Mouse (Mus musculus) neural tube, embryonic 15.5 days (tissue): Measurements from ENCODE around the gene Scarf1. TPM values are rescaled to one million over a fixed set of nuclear protein-coding genes. Genes with fewer than 3 reads are reported as not detected.
A peak's percentile ranks its signal among the peaks of the same experiment; 100 is the strongest.

Experiments used
- ATAC-seq: fragments of 200-750 bp; cut with Nextera tagmentation; 2 replicates; pipeline ENCODE4 v1.8.0; 2017; ENCODE audit warnings: mild to moderate bottlenecking, moderate TSS enrichment, moderate library complexity; ENCODE audit not compliant: low FRiP score
- H3K27ac ChIP-seq: fragments of 300-500 bp; sonication (generic); replicated peaks from 2 replicates; pipeline ENCODE4 v1.5.1; 2015; ENCODE audit warnings: mild to moderate bottlenecking, inconsistent platforms
- H3K27me3 ChIP-seq: fragments of 300-500 bp; sonication (generic); replicated peaks from 2 replicates; pipeline ENCODE4 v1.6.1; 2015; ENCODE audit warnings: inconsistent platforms
- H3K36me3 ChIP-seq: fragments of 300-500 bp; sonication (generic); 2 replicates; pipeline ENCODE4 v1.6.1; 2015; ENCODE audit warnings: inconsistent platforms
- H3K4me1 ChIP-seq: fragments of 300-500 bp; sonication (generic); 2 replicates; pipeline ENCODE4 v1.6.1; 2015; ENCODE audit warnings: inconsistent platforms
- H3K4me2 ChIP-seq: fragments of 300-500 bp; sonication (generic); 2 replicates; pipeline ENCODE4 v1.6.1; 2015; ENCODE audit warnings: inconsistent platforms, mild to moderate bottlenecking, moderate library complexity
- H3K4me3 ChIP-seq: fragments of 300-500 bp; sonication (generic); replicated peaks from 2 replicates; pipeline ENCODE4 v1.5.1; 2015; ENCODE audit warnings: mild to moderate bottlenecking, inconsistent platforms
- H3K9ac ChIP-seq: fragments of 300-500 bp; sonication (generic); replicated peaks from 2 replicates; pipeline ENCODE4 v1.6.1; 2015; ENCODE audit warnings: mild to moderate bottlenecking, inconsistent platforms
- H3K9me3 ChIP-seq: fragments of 300-500 bp; sonication (generic); replicated peaks from 2 replicates; pipeline ENCODE4 v1.6.1; 2016; ENCODE audit warnings: inconsistent platforms
- WGBS: fragments of 180-500 bp; shearing (Covaris S2); methylation state at CpG from one replicate; pipeline ENCODE4 v1.1.7; 2015; ENCODE audit warnings: mixed read lengths; 5-methylcytosine and 5-hydroxymethylcytosine counted together
- polyA plus RNA-seq: library from polyadenylated mRNA; unstranded; fragments of >200 nt; fragmentation: Nextera tagmentation; extraction: Ambion mirVana; gene quantifications from 2 replicates; pipeline ENCODE4 v1.2.1, GENCODE M21; 2015

Gene Scarf1
- polyA plus RNA-seq, 1 experiment from 2014 or later, result 3.9 TPM

GRCm38 (mm10) chr11:75558101-75558500 is 44.8 kb downstream of the Scarf1 start:
- H3K4me2 ChIP-seq, result no peak overlapping the region
- no peak overlapping the region for H3K27ac ChIP-seq
- no peaks in the 10 kb centered on the region for H3K4me1 ChIP-seq
- ATAC-seq, result no peak
- no peaks in the 10 kb centered on the region for H3K9me3 ChIP-seq
- H3K27me3 ChIP-seq, result no peaks in the 10 kb centered on the region
- H3K9ac ChIP-seq, result no peak overlapping the region
- 95% methylated on average over 1 of the region's 1 CpGs for WGBS
- no peak overlapping the region for H3K4me3 ChIP-seq
- H3K36me3 ChIP-seq, result peaks cover 31% of the 10 kb centered on the region

GRCm38 (mm10) chr11:75559870-75560504 is 46.6 kb downstream of the Scarf1 start:
- H3K9me3 ChIP-seq, result no peaks in the 10 kb centered on the region
- no peak overlapping the region for H3K4me2 ChIP-seq
- H3K36me3 ChIP-seq, result peaks cover 43% of the 10 kb centered on the region
- 0 out of 2 replicates have a peak, but pooled peaks cover 3% of the 10 kb centered on the region for H3K4me1 ChIP-seq
- ATAC-seq, result no peak
- H3K4me3 ChIP-seq, result no peak overlapping the region
- H3K9ac ChIP-seq, result no peak overlapping the region
- no peak overlapping the region; the same call in 1 of the 2 replicates for H3K27ac ChIP-seq
- 92% methylated on average over 8 of the region's 8 CpGs for WGBS
- no peaks in the 10 kb centered on the region for H3K27me3 ChIP-seq

GRCm38 (mm10) chr11:75560530-75561409 is 47.4 kb downstream of the Scarf1 start:
- no peak overlapping the region for H3K4me3 ChIP-seq
- no peak overlapping the region for H3K9ac ChIP-seq
- no peaks in the 10 kb centered on the region for H3K27me3 ChIP-seq
- 77% methylated on average over 14 of the region's 14 CpGs for WGBS
- H3K9me3 ChIP-seq, result no peaks in the 10 kb centered on the region
- 0 out of 2 replicates have a peak, but pooled peaks cover 3% of the 10 kb centered on the region for H3K4me1 ChIP-seq
- H3K4me2 ChIP-seq, result no peak overlapping the region
- no peak overlapping the region for H3K27ac ChIP-seq
- ATAC-seq, result no peak
- H3K36me3 ChIP-seq, result peaks cover 46% of the 10 kb centered on the region

GRCm38 (mm10) chr11:75561410-75561791 is 48.1 kb downstream of the Scarf1 start:
- H3K27ac ChIP-seq, result no peak overlapping the region
- H3K4me3 ChIP-seq, result no peak overlapping the region
- no peak overlapping the region for H3K9ac ChIP-seq
- no peaks in the 10 kb centered on the region for H3K9me3 ChIP-seq
- no peaks in the 10 kb centered on the region for H3K27me3 ChIP-seq
- WGBS, result 79% methylated on average over 5 of the region's 5 CpGs
- no peak for ATAC-seq
- no peak overlapping the region for H3K4me2 ChIP-seq
- peaks cover 52% of the 10 kb centered on the region for H3K36me3 ChIP-seq
- 0 out of 2 replicates have a peak, but pooled peaks cover 3% of the 10 kb centered on the region for H3K4me1 ChIP-seq

DNA sequence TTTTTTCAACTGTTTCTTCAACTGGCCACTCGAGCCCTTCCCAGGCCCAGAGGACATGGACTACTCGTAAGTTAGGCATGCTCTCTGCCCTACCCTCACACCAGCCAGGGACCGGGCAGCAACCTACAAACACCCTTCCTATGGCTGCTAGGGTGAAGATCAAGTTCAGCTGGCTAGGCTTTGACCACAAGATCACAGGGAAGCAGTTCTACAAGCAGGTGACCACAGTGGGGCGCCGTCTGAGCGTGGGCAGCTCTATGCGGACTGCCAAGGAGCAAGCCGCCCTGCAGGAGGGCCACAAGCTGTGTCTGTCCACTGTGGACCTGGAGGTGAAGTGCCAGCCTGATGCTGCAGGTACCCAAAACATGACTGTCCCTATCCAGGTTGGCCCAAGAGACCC is 49.5 kb downstream of the Scarf1 start:
- H3K27me3 ChIP-seq, result no peaks in the 10 kb centered on the region
- WGBS, result 87% methylated on average over 8 of the region's 8 CpGs
- no peaks in the 10 kb centered on the region for H3K9me3 ChIP-seq
- peaks cover 61% of the 10 kb centered on the region for H3K36me3 ChIP-seq
- ATAC-seq, result no peak
- no peak overlapping the region for H3K9ac ChIP-seq
- H3K4me3 ChIP-seq, result no peak overlapping the region
- H3K4me2 ChIP-seq, result no peak overlapping the region
- 0 out of 2 replicates have a peak, but pooled peaks cover 3% of the 10 kb centered on the region for H3K4me1 ChIP-seq
- no peak overlapping the region for H3K27ac ChIP-seq

DNA sequence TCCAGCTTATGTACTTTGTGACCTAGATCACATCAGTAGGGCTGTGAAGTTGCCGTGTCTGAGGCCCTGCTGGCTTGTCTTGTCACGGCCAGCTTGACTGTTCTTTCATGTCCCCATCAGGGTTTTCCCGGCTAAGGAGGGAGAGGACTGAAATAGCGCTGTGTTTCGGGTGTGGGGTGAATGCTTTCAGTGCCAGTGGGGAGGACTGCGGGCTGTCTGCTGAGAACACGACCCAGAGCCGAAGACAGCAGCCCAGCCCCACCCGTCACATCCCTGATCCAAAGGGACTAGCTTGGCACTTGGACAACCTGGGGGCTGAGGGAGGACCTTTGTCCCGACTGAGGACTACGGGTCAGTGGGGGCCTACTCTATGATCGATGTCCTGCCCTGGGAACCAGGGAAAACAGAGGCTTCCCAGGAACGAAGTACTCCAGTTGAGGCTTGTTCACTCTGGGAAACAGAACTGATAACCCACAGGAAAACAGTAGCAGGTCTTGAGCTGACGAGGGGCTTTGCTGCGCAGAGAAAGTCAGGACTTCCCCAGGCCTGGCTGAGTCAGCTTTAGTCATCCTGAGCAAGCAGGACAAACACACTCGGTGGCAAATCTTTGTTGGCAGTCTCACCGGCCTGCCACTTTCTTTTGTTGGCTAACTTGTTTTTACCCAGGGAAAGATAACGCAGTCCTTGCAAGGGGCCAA is 50.7 kb downstream of the Scarf1 start:
- Histone ChIP-seq H3K9me3 (no peaks in the 10 kb centered on the region), H3K9ac (no peak overlapping the region), H3K4me3 (no peak overlapping the region), H3K27me3 (no peaks in the 10 kb centered on the region), H3K27ac (0 out of 2 replicates have a peak overlapping the region, but pooled peaks have one; percentile 5), H3K4me1 (0 out of 2 replicates have a peak, but pooled peaks cover 3% of the 10 kb centered on the region), H3K4me2 (no peak overlapping the region), H3K36me3 (peaks cover 65% of the 10 kb centered on the region)
- WGBS, result 71% methylated on average over 18 of the region's 18 CpGs
- no peak for ATAC-seq

GRCm38 (mm10) chr11:75565849-75566248 is 52.5 kb downstream of the Scarf1 start:
- 75% methylated on average over 2 of the region's 2 CpGs for WGBS
- no peak for ATAC-seq
- Histone ChIP-seq H3K36me3 (peaks cover 81% of the 10 kb centered on the region), H3K9me3 (no peaks in the 10 kb centered on the region), H3K4me1 (0 out of 2 replicates have a peak, but pooled peaks cover 3% of the 10 kb centered on the region), H3K27me3 (no peaks in the 10 kb centered on the region), H3K4me2 (no peak overlapping the region), H3K9ac (no peak overlapping the region), H3K4me3 (no peak overlapping the region), H3K27ac (no peak overlapping the region)

- Histone ChIP-seq H3K36me3 (peaks cover 77% of the 10 kb centered on the region), H3K9me3 (no peaks in the 10 kb centered on the region), H3K4me2 (no peak overlapping the region), H3K4me3 (no peak overlapping the region), H3K27me3 (no peaks in the 10 kb centered on the region), H3K27ac (no peak overlapping the region), H3K4me1 (peaks cover 5% of the 10 kb centered on the region), H3K9ac (no peak overlapping the region)
- ATAC-seq, result no peak
- 87% methylated on average over 13 of the region's 13 CpGs for WGBS
These were observed 53.2 kb downstream of the Scarf1 start for GRCm38 (mm10) chr11:75566276-75567196.

GRCm38 (mm10) chr11:75567346-75568114 is 54.2 kb downstream of the Scarf1 start:
- H3K4me1 ChIP-seq, result peaks cover 15% of the 10 kb centered on the region
- H3K9me3 ChIP-seq, result no peaks in the 10 kb centered on the region
- H3K4me3 ChIP-seq, result no peak overlapping the region
- no peak overlapping the region for H3K4me2 ChIP-seq
- no peak overlapping the region for H3K27ac ChIP-seq
- H3K27me3 ChIP-seq, result no peaks in the 10 kb centered on the region
- WGBS, result 70% methylated on average over 9 of the region's 9 CpGs
- ATAC-seq, result no peak
- H3K9ac ChIP-seq, result no peak overlapping the region
- H3K36me3 ChIP-seq, result peaks cover 75% of the 10 kb centered on the region

- WGBS, result 90% methylated on average over 6 of the region's 6 CpGs
- ATAC-seq, result no peak
- Histone ChIP-seq H3K36me3 (peaks cover 69% of the 10 kb centered on the region), H3K4me1 (peaks cover 21% of the 10 kb centered on the region), H3K27ac (no peak overlapping the region), H3K4me3 (no peak overlapping the region), H3K27me3 (no peaks in the 10 kb centered on the region), H3K9ac (no peak overlapping the region), H3K4me2 (no peak overlapping the region), H3K9me3 (no peaks in the 10 kb centered on the region)
These were observed 54.8 kb downstream of the Scarf1 start for GRCm38 (mm10) chr11:75568115-75568511.
